Mouse (Mus musculus): ENCODE measurements around the gene Fez2.

GRCm38 (mm10) chr17:78351676-78352499, 66.1 kb downstream of the Fez2 start:
- TF ChIP-seq CTCF (IDR thresholded peaks at IDR 0.05; ENCODE audit: low read depth, low read length) (no peak), EP300 (IDR thresholded peaks at IDR 0.05; ENCODE audit: insufficient read depth, low read depth, low read length) (no peak)
